Mouse (Mus musculus): ENCODE measurements around the gene Hoxb7.

Hoxb7 gene

GRCm38 (mm10) chr11:96285771-96286738 is at the start of gene Hoxb7:
Hoxb7 (plus strand) TSS chr11:96286623.
- peak; percentile 89 for DNase-seq

DNA sequence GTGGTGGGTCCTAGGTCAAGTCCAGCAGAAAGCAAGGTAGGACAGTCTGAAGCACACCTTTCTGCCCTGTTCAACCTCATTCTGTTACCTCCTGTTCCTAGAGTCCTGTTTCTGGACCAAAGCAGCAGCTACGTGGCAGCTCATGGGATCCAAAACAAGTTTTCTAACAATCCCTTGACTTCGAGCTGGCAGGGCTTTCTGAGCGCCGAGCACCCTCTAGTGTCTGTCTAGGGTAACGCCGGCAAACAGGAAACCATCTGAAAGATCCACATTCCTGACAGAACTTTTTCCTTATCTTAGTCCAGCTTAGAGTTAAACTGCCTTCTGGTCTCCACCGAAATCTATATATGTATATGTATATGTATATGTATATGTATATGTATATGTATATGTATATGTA is 46.2 kb upstream of the Hoxb7 start:
- peak; percentile 62 for DNase-seq

DNA sequence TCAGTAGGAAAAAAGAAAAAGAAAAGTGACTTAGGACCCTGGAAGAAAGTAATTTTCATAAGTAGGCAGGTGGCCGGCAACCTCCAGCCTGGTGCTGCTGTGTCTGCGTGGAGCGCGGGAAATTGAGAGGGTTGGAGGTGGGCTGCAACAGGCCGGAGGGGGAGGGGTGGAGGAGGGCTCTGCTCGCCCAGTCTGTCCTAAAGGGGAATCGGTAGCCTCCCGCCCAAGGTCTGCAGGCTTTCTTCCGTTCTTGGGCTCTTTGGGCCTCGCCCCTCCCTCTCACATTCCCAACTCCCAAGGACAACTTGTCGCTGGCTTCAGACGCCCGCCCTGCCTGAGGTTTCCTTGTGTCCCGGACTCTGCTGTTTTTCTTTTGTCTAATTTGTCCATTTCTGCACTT is 35.5 kb upstream of the Hoxb7 start:
- peak; percentile 70 for DNase-seq

- DNase-seq = peak; percentile 54
Measured at GRCm38 (mm10) chr11:96251480-96252031, 34.9 kb upstream of the Hoxb7 start.

DNA sequence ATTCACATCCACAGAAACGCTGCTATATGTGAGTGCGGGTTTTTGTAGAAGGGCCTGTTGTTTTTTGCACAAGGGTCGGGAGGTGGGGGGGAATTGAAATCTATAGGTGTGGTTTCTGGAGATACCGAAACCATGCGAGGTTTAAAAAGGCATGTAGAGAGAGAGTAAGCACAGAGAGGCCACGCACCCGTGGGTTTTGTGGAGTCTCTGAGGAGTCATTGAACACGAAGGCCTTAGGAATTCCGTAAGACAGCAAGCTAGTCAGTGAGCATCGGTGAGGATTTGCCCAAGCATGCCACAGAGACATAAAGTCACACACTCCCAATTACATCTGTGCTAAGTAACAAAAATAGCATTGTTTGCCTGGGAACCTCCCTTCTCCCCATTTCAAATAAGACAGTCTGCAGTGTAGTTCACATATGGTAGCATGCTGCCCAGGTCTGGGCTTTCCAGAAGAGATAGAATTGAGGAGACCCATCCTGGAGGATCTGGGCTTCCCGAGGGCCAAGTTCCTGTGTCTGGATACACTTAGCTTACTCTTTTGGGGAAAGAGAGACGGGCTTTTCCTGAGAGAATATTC is 33.8 kb upstream of the Hoxb7 start:
- DNase-seq = peak; percentile 20

DNA sequence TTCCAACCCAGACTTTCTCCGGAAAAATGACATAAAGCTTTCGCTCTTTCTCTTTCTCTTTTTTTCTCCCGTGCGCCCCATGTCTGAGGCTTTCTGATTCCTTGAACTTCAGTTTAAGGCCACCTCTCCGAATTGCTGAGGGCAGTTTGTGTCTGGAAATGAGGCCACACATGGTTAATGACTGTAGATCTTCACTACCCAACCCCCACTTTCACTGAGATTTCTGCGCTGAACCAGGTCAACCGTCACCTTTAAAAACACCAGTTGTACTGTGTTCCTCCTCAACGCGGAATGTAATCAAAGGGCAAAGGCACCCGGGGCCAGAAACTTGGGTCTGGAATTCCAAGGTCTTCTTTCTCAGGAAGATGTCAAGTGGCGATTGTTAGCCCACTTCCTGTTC is 32.2 kb upstream of the Hoxb7 start:
- DNase-seq = peak; percentile 87

- DNase-seq = peak; percentile 33
Measured at GRCm38 (mm10) chr11:96255111-96255995, 31.1 kb upstream of the Hoxb7 start.

- DNase-seq = no peak
Measured at GRCm38 (mm10) chr11:96255996-96256445, 30.4 kb upstream of the Hoxb7 start.

DNA sequence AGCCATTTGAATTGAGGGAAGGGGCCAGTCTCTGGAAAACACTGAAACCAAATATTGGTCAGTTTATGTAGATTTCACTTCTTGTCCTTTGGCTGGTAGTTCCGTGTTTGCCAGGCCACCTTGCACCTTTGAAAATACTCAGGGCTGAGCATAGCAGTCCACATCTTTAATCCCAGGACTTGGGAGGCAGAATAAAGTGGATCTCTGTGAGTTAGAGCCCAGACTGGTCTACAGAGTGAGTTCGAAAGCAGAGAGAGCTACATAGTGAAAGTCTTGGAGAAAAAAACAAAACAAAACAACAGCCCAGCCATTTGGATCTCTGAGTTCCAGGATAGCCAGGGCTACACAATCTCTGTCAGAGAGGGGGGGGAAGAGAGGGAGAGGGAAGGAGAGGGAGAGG is 29.3 kb upstream of the Hoxb7 start:
- DNase-seq = no peak

DNA sequence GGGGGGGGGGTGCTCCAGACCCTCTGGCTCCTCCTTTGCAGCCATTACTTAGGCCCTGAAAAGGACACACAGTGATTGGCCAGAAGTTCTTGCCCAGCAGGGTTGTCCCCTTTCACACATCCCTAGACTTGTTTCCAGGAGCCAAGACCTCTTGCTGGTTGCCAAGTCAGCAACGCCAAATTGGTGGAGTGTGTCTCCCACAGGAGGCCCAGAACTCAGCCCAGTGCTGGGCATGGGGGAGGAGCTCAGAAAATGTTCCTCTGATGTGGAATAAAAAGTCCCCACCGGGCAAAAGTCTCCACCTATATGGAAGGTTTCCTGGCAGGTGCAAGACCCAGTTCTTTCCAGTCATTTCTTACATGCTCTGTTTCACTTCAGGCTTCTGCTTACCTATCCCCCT is 27.4 kb upstream of the Hoxb7 start:
- DNase-seq = peak; percentile 83

DNA sequence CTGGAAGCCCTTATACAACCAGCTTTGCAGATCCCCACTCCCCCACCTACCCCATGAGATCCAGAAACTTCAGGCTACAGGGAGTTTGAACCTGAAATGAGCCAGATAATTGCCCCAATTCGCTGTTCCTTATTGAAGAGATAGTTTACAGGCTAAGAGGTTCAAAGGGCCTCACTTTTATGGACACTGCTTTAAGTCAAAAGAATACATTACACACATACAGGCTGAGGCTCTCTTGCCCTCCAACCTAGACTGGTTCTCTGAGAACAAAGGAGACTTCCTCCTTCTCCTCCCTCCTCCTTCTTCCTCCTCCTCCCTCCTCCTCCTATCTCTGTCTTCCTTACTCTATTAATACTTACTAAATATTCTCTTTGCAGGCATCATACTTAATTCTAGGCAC is 26.9 kb upstream of the Hoxb7 start:
- DNase-seq = no peak

GRCm38 (mm10) chr11:96260310-96260970 is 26.0 kb upstream of the Hoxb7 start:
- DNase-seq = peak; percentile 52

DNA sequence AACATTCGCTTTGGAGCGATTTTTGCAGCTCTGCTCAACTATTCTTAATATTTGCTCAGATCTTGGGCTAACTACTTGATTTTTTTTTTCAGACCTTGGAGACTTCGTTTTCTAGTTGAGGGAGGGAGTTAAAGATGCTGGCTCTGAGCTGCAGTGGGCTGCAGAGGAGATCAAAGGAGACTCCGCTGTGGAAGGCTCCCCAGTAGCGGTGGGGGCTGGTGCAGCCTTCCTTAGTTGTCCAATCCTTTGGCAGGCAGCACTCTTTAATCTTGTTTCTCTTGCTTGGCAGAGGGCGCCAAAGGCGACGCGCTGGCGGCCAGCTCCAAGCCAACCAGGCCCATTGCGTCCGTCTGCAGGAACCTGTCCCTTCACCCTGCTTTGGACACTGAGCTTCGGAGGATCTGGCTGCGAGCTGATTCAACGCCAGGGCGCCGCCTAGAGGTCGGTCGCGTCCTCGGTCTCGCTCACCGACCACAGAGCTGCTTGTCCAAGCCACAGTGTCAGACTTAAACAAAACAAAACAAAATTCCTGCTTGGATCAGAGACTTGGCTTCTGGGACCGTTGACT is 25.0 kb upstream of the Hoxb7 start:
- peak; percentile 92 for DNase-seq

GRCm38 (mm10) chr11:96262262-96262830 is 24.1 kb upstream of the Hoxb7 start:
- peak; percentile 22 for DNase-seq

- peak; percentile 20 for DNase-seq
Measured at GRCm38 (mm10) chr11:96263636-96264389, 22.6 kb upstream of the Hoxb7 start.

DNA sequence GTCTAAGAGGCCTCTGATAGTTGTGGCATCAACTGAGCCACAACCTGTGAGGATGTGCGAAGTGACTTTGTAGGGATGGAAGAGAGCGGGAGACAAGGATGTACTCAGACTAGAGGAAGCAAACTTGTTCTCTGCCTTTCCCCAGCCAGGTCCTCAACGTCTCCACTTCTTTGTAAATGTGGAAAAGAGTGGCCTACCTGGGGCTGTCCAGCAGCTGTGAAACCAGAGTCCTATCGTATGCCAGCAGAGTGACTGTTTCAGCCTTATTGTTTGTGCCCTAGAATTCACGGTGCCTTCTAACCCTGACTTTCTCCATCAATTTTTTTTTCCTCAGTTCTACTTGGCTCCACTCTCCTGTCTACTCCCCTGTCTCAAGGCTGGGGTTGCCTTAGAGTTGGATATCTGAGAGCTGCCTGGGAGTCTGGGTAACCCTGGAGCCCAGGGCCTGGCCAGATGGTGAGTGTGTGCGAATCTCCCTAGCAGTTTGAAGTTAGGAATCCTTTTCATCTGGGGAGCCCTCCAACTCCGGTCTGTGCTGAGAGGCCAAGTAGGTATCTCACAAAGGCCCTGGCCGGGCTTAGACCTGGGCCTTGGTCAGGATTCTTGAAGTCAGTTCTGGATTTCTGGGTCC is 21.9 kb upstream of the Hoxb7 start:
- DNase-seq = no peak

- DNase-seq = peak; percentile 87
Measured at GRCm38 (mm10) chr11:96265954-96266353, 20.5 kb upstream of the Hoxb7 start.

GRCm38 (mm10) chr11:96267021-96267920 is 19.2 kb upstream of the Hoxb7 start:
- peak; percentile 22 for DNase-seq
